Mouse (Mus musculus): ENCODE results near the gene Zfp157.
"Not testable (repeated sequence)": the region's sequence is repeated elsewhere in the genome, so short reads cannot be mapped to it uniquely, and the experiment has no call there.

DNA sequence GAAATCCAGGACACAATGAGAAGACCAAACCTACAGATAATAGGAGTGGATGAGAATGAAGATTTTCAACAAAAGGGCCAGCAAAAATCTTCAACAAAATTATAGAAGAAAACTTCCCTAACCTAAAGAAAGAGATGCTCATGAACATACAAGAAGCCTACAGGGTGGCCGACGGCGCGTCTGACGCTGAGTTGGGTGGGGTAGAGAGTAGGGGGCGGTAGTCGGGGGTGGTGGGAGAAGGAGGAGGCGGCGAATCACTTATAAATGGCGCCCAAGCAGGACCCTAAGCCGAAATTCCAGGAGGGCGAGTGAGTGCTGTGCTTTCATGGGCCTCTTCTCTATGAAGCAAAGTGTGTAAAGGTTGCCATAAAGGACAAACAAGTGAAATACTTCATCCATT is 63.3 kb downstream of the Zfp157 start:
- not testable (repeated sequence) for TF ChIP-seq CTCF (IDR thresholded peaks at IDR 0.05; ENCODE audit: insufficient read depth, low read length); POLR2A (IDR thresholded peaks at IDR 0.05; ENCODE audit: borderline replicate concordance, extremely low read depth, low read depth, low read length)
